Mouse (Mus musculus) urinary bladder, postnatal 14 days (tissue): ENCODE measurements around the gene Cxcl17.

Experiments
- DNase-seq: peaks from one replicate; pipeline ENCODE4 v3.0.0; 2021; ENCODE audit warnings: low spot score

The Cxcl17 gene

DNA sequence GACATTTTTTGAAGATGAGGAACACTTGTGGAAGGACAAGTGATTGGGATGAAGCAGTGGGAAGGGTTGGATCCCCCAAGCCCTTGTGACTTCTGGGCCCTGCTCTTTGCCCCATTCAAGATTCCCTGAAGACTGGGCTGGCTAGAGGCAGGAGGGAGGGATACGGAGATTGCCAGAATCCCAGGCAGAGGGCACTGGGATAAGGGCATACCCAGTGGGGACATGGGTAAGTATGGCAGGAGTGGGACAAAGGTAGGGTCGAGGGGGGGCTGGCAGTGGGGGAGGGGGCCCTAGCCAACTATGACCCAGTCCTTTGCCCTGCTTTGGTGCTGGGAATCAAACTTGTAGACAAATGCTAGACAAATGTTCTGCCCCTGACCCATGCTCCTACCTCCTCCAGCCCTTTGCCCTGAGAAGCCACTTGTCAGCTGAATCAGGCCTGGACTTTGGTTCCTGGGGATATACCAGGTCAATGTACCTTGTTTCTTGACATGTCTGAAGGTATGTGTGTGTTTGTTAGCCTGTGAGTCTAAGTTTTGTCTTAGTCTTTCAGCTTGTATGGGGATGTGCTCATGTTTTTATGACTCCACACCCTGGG, 20.7 kb downstream of the Cxcl17 start:
- no peak for DNase-seq

GRCm38 (mm10) chr7:25390986-25391385, 21.7 kb downstream of the Cxcl17 start:
- DNase-seq = no peak

DNA sequence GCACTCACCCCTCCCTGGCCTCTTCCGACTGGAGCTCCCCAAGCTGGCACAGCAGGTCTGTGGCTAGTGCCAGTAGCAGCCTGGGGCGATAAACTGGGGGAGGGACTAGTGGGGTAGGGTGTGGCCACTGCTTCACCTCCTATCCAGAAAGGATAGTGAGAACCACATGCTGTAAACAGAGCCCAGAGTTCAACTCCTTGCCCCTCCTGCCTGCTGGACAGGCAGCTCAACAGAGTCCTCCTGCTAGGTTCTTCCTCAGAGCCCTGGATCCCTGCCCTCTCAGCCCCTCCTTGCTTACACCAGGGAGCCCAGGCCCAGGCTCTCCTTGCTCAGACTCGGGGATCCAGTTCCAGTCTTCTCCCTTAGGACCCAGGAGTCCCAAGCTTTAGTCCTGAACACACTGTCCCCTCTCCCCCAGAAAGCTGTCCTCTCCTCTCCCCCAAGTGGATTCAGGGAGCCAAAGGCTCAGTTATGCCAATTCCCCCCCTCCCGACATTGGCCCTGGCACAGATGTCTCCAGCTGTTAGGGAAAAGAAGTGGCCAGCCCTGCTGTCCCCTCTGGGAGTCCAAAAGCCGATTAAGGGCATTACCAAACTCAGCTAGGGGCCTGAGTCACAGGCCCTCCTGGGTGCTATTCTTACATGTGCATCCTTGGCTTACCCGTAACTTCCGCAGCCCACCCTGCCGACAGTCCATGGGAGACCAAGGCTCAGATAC, 22.5 kb downstream of the Cxcl17 start:
- DNase-seq = peak; percentile 82

- DNase-seq = no peak
Observed at GRCm38 (mm10) chr7:25388916-25389315, 23.8 kb downstream of the Cxcl17 start.

GRCm38 (mm10) chr7:25387811-25388440, 24.8 kb downstream of the Cxcl17 start:
- no peak for DNase-seq

DNA sequence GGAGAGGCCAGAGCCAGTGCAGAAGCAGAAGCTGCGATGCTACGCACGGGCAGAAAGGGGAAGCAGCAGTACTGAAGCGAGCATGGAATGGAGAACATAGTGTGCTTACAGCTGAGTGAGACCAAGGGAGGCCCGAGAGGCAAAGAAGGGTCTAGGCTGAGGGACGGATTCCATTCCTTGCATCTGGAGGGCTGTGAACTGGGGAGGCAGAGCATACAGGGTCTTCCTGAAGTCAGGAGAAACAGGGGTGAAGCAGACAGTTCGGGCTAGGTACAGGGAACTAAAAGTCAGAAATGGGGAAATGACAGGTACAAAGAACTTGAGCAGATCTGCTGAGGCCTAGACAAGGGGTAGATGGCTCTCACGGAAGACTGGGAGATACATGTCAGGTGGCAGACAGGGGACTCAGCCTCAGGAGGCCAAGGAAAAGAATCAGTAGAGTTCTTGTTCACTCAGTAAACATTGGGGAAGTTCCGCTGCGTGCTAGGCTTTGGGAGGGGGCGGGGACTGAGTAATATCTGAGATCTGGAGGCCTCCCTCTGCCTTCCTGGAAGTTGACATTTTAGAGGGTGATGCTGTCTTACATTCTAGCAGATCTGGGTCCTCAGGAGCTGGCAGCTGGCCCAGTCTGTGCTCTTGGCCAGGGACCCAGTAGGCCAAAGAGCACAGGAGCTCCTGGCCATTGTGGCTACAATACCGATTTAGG, 26.7 kb downstream of the Cxcl17 start:
- peak; percentile 79 for DNase-seq

- no peak for DNase-seq
Observed at GRCm38 (mm10) chr7:25385259-25385658, 27.4 kb downstream of the Cxcl17 start.

GRCm38 (mm10) chr7:25384818-25385217, 27.9 kb downstream of the Cxcl17 start:
- no peak for DNase-seq

DNA sequence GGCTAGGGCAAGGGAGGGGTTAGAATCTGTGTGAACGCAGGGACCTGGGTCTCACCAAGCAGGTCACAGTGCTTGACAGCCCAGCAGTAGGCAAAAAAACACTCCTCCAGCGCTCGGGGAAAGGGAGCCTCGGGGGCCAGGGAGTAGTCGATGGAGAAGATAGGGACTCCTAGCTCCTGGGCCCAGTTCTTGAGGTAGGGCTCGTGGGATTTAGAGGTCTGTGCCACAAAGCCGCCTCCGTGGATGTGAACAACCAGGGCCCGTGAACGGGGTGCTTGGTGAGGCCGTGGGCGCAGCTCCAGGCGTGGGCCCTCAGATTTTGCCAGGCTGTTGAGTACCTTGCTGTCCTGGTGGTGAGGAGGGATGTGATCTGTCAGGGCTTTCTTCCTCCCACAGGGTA, 28.4 kb downstream of the Cxcl17 start:
- no peak for DNase-seq

DNA sequence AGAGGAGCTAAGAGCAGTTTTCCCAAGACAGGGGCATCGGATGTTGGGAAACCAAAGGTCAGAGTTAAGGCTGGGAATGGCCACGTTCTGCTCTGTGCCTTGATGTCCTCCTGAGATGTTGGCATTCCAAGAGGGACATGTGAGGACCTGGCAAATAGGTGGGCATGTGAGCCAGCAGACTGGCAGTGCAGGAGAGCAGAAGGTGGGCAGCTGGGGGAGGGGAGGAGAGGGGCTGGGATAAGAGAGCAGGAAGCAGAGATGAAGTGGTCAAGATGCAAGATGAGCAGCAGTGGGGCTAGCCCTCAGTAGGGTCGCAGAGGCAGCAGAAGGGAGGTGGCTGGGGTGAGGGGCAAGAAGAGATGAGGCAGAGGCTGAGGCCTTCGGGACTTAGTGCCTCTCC, 28.8 kb downstream of the Cxcl17 start:
- no peak for DNase-seq

GRCm38 (mm10) chr7:25383385-25383784, 29.3 kb downstream of the Cxcl17 start:
- no peak for DNase-seq

DNA sequence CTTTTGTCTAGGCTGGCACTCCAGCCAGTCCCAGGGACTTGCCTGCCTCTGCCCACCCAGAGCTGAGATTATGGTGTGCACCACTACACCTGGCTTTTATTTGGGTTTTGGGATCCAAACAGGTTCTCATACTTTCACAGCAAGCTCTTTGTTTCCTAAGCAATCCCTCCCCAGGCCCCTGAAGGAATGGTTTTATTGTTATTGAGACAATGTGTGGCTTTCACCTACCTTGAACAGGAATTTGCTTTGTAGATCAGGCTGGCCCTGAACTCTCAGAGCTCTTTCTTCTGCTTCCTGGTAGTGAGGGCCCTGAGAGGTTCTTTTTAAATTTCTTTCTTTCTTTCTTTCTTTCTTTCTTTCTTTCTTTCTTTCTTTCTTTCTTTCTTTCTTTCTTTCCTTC, 30.1 kb downstream of the Cxcl17 start:
- no peak for DNase-seq

DNA sequence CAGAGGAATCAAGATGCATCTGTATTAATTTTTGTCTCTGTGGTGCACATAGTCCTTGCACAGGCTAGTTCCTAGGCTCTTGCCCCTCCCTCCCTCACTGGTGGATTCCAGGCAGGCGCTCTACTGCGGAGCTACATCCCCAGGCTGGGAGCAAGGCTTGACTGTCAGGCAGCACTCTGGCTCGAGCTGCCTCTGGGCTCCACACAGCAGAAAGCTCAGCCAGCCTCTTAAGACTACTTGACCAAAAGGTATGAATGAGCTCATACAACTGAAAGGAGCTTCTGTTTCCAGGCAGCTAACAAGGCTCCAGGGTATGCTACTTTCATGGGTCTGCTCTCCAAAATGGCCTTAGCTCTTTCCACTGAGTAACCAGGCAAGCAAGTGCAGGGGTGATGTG, 31.4 kb downstream of the Cxcl17 start:
- no peak for DNase-seq

DNA sequence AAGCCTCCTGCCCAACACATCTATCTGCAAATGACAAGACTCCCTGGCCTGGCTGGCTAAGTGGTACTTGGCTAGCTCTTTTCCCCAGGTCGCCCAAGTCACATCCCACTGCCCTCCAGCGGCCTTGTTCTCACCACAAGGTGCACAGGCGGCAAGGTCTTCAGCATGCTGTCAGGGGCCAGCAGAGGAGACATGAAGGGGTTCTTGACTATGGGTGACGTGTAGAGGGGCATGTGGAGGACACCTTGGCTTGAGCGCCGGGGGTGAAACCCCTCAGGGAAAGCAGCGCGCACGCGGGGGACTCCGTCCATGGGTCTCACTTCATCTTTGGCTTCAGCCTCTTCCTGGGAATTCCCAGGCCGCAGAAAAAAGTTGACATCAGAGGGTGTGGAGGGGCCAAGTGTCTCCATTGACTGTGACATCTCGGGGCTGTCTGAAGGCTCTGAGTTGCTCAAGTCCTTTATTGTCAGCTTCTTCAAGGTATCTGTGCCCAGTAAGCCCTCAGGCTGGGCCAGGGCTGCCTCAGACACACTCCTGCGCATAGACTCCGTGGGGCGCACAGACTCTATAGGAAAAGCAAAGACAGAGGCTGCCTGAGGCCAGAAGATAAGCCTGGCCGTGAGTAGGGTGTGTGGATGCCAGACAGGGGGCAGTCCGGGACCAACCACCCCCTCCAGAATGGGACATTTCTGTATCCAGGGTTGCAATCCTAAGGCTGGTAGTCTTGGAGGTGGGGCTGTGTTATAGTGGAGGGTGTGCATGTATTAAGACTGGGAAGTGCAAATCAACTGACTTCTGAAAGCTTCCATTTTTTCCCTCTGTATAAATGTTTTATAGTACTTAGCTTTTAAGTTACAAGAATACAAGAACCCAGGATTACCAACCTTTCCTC, 32.0 kb downstream of the Cxcl17 start:
- DNase-seq = no peak

DNA sequence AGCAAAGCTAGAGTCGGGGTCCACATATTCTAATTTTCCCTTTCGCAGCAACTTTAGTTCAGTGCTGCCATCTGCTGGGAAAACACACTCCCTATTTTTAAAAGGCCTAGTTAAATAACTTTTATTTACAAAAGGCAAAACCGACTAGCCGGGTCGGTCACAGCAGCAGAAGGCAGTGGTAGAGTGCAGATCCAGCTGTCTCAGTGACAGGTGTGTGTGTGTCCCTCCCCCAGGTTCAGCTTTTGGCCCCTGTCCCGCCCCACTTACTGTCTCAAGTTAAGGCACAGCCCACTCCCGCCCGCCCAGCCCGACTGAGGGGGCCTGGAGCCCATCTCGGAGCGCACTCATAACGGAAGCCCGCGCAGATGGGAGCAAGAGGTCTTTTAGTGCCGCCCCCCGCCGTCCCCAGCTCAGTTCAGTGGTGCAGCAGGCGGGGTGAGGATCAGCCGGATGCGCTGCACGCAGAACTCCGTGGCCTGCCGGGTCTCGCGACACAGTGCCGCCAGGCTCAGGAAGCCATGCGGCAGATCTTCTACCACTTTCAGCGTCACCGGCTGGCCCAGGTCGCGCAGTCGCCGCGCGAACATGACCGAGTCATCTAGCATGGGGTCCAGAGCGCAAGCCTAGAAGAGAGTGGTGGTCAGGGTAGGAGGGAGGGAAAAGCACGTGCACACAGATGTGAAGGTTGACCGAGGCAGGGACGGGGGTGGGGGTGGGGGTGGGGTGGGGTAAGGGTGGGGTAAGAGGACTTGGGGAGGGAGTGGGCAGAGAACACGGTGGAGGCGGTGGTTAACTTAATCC, 32.9 kb downstream of the Cxcl17 start:
- peak; percentile 55 for DNase-seq

GRCm38 (mm10) chr7:25378181-25379100, 34.2 kb downstream of the Cxcl17 start:
- no peak for DNase-seq

DNA sequence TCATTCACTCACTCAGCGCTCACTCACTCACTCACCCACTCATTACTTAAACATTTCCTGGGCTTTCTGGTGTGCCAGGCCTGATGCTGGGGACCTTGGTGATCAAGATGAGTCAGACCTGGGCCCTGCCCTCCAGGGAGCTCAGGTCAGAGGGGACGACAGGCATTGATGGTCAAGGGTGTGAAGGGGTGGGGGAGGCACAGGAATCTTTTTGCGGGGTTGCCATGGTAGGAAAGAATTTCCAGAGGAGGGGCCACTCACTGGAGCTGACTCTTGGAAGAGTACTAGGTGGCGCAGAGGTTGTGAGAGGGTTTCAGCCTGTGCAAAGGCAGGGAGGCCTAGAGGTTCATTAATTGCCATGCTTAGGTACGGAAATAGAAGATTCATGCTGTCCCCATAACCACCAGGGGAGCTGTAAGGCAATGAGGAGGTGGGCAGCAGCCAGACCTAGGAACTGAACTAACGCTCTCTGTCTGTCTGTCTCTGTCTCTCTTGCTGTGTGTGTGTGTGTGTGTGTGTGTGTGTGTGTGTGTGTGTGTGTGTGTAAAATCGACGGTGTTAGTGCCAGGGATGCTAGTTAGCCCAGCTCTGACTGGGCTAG, 35.5 kb downstream of the Cxcl17 start:
- DNase-seq = no peak

- DNase-seq = peak; percentile 85
Observed at GRCm38 (mm10) chr7:25376556-25376955, 36.1 kb downstream of the Cxcl17 start.

DNA sequence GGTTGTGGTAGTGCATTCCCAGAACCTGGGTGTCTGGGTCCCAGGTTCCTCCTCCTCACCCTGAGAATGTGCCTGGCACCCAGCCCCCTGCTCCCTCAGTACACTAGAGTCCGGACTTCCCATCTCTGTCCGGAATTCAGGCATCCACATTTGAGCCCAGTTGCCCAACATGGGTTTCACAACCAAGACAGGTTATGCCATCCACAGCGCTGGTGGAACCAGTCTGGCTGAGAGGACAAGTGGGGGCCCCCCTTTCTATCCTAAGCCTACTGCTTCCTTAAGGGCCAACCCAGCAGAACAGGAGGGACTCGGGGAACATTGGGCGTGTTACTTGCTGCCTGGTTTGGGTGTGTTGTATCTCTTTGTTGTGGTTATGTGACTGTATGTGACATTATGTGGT, 40.2 kb downstream of the Cxcl17 start:
- DNase-seq = peak; percentile 43
